Mouse (Mus musculus): ENCODE data around the gene Arg2.
"Not testable (repeated sequence)": the region's sequence is repeated elsewhere in the genome, so short reads cannot be mapped to it uniquely, and the experiment has no call there.

The Arg2 gene

GRCm38 (mm10) chr12:79171269-79171995, 40.9 kb downstream of the Arg2 start:
- no peak for DNase-seq (ENCODE audit: low spot score in 2 of 2)

GRCm38 (mm10) chr12:79172019-79172941, 41.7 kb downstream of the Arg2 start, which contains the start of gene Vti1b:
Gene Vti1b (minus strand): TSS chr12:79172667.
- DNase-seq (ENCODE audit: low spot score in 2 of 2): peak; percentile 88 to 93

GRCm38 (mm10) chr12:79173721-79174120, 43.1 kb downstream of the Arg2 start:
- peak in 1 of 2 experiments; percentile 40 for DNase-seq (ENCODE audit: low spot score in 2 of 2)

- no peak for DNase-seq (ENCODE audit: low spot score in 2 of 2)
Observed at GRCm38 (mm10) chr12:79175998-79176397, 45.4 kb downstream of the Arg2 start.

GRCm38 (mm10) chr12:79185160-79185559, 54.6 kb downstream of the Arg2 start:
- DNase-seq (ENCODE audit: low spot score in 2 of 2): not testable (repeated sequence)

GRCm38 (mm10) chr12:79190931-79191673, 60.5 kb downstream of the Arg2 start:
- DNase-seq (ENCODE audit: low spot score in 2 of 2): peak; percentile 75 to 81

- peak; percentile 79 to 88 for DNase-seq (ENCODE audit: low spot score in 2 of 2)
Observed at GRCm38 (mm10) chr12:79191701-79192100, 61.1 kb downstream of the Arg2 start.

GRCm38 (mm10) chr12:79192193-79192592, 61.6 kb downstream of the Arg2 start, which contains the start of gene Rdh11:
Gene Rdh11 (minus strand): TSS chr12:79192293.
- DNase-seq (ENCODE audit: low spot score in 2 of 2): no peak

GRCm38 (mm10) chr12:79193441-79193840, 62.9 kb downstream of the Arg2 start:
- DNase-seq (ENCODE audit: low spot score in 2 of 2): peak; percentile 61 to 85

GRCm38 (mm10) chr12:79197105-79197504, 66.5 kb downstream of the Arg2 start:
- DNase-seq (ENCODE audit: low spot score in 2 of 2): no peak

GRCm38 (mm10) chr12:79201882-79202281, 71.3 kb downstream of the Arg2 start:
- DNase-seq (ENCODE audit: low spot score in 2 of 2): no peak

Data from spleen, postnatal 4 days (tissue).